Mouse (Mus musculus): ENCODE results near the gene Crat.

The Crat gene

GRCm38 (mm10) chr2:30379307-30379706 lies 36.3 kb downstream of the Crat start:
- CTCF ChIA-PET, result interaction anchor here in 1 of 4 experiments (1.2 kb wide), 1 partner anchor 15 kb away, joined by 4 read pairs; the partner anchor contains the start of gene Miga2
- POLR2A ChIA-PET, result interaction anchor here in 2 of 4 experiments (0.8 to 1.5 kb wide), 4 partner anchors 10 to 33 kb away, joined by 3 read pairs; no protein-coding TSS in a partner anchor

DNA sequence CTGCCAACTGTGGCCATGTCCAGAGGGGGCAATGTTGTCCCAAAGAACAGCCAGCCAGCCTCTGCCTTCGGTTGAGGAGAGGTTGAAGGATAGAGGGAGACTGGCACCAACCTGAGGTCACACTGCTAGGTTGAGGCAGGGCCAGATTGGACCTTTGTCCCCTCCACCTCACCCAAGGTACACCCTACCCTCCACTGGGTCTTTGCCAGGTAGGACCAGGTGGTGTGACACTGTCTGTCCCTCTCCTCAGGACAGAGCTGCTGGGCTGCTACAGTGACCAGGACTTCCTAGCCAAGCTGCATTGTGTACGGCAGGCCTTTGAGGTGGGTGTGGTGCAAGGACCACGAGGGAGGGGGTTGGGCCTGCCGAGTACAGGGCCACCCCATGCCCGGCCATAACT lies 37.9 kb downstream of the Crat start:
- POLR2A ChIA-PET, result interaction anchor here in 1 of 4 experiments (1.1 to 1.4 kb wide), 2 partner anchors 10 kb away, joined by 3 to 4 read pairs; no protein-coding TSS in a partner anchor
- CTCF ChIA-PET, result interaction anchor here in 1 of 4 experiments (1.5 kb wide), 1 partner anchor 58 kb away, joined by 5 read pairs; no protein-coding TSS in a partner anchor

DNA sequence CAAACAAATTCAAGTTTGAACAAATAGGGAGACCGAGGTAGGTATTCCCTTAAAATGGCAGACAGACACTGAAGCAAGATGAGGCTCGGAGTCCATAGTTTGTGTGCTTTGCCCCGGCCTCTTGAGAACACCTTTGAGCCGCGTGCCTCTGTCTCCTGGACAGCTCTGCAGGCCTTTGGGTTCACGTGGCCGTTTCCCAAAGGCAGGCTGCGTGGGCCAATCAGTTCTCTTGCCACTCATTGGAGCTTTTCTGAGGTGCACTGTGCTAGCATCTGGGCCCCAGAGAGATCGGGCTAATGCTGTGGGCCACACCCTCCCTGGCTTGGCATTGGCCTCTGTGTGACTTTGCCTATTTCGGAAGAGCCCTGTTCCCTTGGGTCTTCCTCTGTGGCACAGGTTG lies 39.7 kb downstream of the Crat start:
- ChIA-PET CTCF (interaction anchor here in 1 of 4 experiments (0.5 kb wide), 1 partner anchor 15 kb away, joined by 7 read pairs; no protein-coding TSS in a partner anchor), POLR2A (interaction anchor here in 3 of 4 experiments (0.7 to 2.9 kb wide), 8 partner anchors 8 to 40 kb away, joined by 3 to 17 read pairs (median 4); partner anchors contain the start of genes Crat (in 1 of the 3), Dolpp1 (in 1 of the 3), Miga2 (in 1 of the 3) and Ptpa (in 1 of the 3))

GRCm38 (mm10) chr2:30372726-30373125 lies 42.9 kb downstream of the Crat start:
- ChIA-PET POLR2A (interaction anchor here in 3 of 4 experiments (0.6 to 3.5 kb wide), 8 partner anchors 8 to 290 kb away, joined by 3 to 15 read pairs (median 3); partner anchors contain the start of genes Crat (in 1 of the 3), Dolpp1 (in 1 of the 3) and Miga2 (in 1 of the 3)), CTCF (no interaction called here)

DNA sequence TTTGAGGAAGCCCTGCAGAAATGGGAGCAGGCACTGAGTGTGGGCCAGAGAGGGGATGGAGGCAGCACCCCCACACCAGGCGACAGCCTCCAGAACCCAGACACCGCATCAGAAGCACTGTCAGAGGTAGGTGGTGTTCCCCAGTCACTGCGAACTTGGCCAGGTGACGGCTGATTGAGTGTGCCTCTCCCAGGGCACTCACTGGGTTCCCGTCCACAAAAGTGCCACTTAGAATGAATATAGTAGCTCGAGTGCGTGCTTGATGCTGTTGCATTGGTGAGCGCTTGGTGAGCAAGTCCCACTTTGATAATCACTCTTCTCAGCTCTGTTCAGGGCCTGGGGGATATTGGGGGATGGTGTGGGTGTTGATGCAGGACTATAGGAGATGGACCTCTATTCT lies 44.1 kb downstream of the Crat start:
- ChIA-PET POLR2A (interaction anchor here in 2 of 4 experiments (0.6 to 1.8 kb wide), 4 partner anchors 14 to 43 kb away, joined by 3 to 4 read pairs (median 4); partner anchors contain the start of gene Crat (in 1 of the 2)), CTCF (interaction anchor here in 1 of 4 experiments (0.7 kb wide), 1 partner anchor 15 kb away, joined by 5 read pairs; no protein-coding TSS in a partner anchor)

GRCm38 (mm10) chr2:30366203-30366602 lies 49.4 kb downstream of the Crat start:
- POLR2A ChIA-PET, result interaction anchor here in 1 of 4 experiments (1.4 to 1.7 kb wide), 2 partner anchors 11 to 24 kb away, joined by 4 to 6 read pairs; no protein-coding TSS in a partner anchor
- CTCF ChIA-PET, result interaction anchor here in 1 of 4 experiments (0.8 kb wide), 1 partner anchor 178 kb away, joined by 3 read pairs; no protein-coding TSS in a partner anchor

DNA sequence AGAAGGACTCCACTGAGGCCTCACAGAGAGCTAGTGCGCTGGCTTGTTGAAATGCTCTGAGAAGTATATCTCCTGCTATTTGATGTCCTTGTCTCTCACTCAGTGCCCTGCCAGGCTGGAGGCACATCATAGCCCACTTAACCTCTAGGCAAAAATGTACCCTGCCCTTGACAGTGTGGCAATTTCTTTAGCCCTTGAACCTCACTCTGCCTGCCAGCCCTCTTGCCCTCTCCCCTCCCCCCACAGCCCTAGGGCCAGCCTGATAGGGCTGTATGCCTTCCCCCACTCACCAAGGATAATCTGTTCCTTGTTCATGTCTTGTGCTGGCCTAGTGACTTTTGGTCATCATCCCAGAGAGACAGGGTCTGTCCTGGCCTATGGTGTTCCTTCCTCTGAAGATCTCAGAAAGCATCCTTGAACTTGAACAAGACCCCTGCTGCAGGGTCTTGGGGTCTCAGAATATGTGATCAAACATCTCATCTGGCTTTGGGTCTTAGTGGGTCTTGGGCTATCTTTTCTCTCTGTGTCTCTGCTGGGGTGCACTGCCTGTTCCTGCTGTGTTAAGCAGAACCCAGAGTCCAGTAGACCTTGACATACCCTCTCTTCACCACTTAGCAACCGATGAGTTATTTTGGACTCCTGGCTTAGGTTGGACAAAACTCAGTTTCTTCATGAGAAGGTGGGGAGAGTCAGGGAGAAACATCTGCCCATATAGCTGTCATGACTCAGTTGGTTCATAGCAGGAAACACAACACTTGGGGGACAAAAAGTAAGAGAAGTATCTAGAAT lies 50.1 kb downstream of the Crat start:
- POLR2A ChIA-PET, result interaction anchor here in 2 of 4 experiments (1.0 to 3.9 kb wide), 12 partner anchors 8 to 78 kb away, joined by 3 to 20 read pairs (median 12); partner anchors contain the start of gene Dolpp1 (in 2 of the 2)

DNA sequence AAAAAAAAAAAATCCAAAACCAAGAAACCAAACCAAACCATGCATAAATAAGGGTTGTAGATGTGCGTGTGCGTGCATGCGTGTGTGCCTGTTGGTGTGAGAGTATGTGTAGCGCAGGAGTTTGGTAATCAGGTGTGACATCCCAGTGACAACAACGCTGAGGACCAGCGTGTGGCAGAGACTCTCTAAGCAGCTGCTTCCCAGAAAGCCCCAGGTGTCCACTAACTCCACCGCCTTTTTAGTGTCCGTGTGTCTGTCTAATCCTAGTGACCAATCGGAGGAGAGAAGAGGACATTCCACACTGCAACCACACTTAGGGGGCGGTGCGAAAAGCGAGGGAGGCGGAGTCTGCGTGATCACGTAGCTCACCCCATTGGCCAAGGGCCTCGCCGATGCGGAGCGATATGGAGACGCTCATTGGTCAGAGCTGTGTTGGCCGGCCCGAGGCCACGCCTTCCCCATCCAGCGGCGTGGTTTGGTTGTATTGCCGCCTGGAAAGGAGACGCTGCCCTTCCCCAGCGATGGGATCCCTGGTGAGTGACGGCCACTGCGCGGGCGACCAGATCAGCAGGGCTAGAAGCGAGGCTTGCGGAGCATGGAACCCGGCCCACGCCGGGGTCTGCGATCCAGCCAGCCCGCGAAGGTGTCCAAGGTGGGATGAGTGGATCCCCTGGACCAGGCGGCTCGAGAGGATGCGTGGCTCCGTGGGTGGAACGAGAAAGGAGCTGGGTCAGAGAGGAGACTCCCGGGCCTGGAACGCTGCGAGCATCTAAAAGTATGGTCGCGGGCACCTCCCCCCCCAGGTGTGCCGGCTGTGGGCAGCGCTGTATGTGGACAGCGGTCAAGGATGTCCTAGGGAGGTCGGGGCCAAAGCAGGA lies 51.6 kb downstream of the Crat start, which contains the start of gene Miga2:
TSS of gene Miga2 (plus strand) at position 461 of the 878 bp plus-strand sequence.
- ChIA-PET POLR2A (interaction anchor here (0.5 to 3.9 kb wide), 85 partner anchors 8 to 621 kb away, joined by 3 to 21 read pairs (median 4); partner anchors contain the start of genes Crat (in 3 of the 4), Dolpp1 (in 3 of the 4), Ptpa (in 3 of the 4) and Endog (in 1 of the 4)), CTCF (interaction anchor here (0.5 to 1.8 kb wide), 29 partner anchors 10 to 565 kb away, joined by 3 to 11 read pairs (median 4); partner anchors contain the start of genes Crat (in 1 of the 4), Dolpp1 (in 1 of the 4), Ier5l (in 1 of the 4) and Ptges (in 1 of the 4))

More for the DNA sequence above, 50.1 kb downstream of the Crat start:
- CTCF ChIA-PET, result interaction anchor here in 1 of 4 experiments (1.8 kb wide), 1 partner anchor 76 kb away, joined by 5 read pairs; no protein-coding TSS in a partner anchor

- CTCF ChIA-PET, result interaction anchor here in 3 of 4 experiments (0.6 to 1.4 kb wide), 7 partner anchors 19 to 937 kb away, joined by 3 to 6 read pairs (median 4); partner anchors contain the start of gene Spout1 (in 1 of the 3)
- POLR2A ChIA-PET, result interaction anchor here in 2 of 4 experiments (0.7 to 3.9 kb wide), 18 partner anchors 8 to 295 kb away, joined by 3 to 21 read pairs (median 4); partner anchors contain the start of genes Dolpp1 (in 2 of the 2), Crat (in 1 of the 2), Endog (in 1 of the 2) and Kyat1 (in 1 of the 2)
Observed at GRCm38 (mm10) chr2:30362865-30363264, 52.7 kb downstream of the Crat start.

DNA sequence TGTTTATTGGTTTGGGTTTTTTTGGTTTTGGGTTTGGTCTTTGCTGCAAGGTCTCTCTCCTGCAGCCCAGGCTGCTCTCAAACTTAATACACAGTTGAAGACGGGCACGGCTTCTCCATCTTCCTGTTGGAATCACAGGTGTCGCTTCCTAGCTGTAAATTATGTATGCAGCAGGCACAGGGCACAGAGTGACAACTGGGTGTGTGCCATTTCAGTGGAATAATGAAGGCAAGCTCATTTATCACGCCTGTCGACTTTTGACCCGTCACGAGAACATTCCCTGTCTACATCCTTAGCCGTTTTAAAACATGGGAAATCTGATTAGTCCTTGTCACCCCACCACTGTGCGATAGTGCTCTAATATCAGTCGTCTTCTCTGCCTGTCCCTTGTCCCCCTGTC lies 55.0 kb downstream of the Crat start:
- ChIA-PET CTCF (interaction anchor here in 1 of 4 experiments (0.7 to 1.2 kb wide), 2 partner anchors 62 to 708 kb away, joined by 4 to 5 read pairs; no protein-coding TSS in a partner anchor), POLR2A (interaction anchor here in 3 of 4 experiments (0.6 to 1.6 kb wide), 8 partner anchors 10 to 300 kb away, joined by 3 to 5 read pairs (median 4); partner anchors contain the start of gene Endog (in 2 of the 3))

- ChIA-PET CTCF (interaction anchor here in 2 of 4 experiments (0.6 to 1.0 kb wide), 2 partner anchors 22 to 562 kb away, joined by 3 to 4 read pairs; no protein-coding TSS in a partner anchor), POLR2A (interaction anchor here in 2 of 4 experiments (0.6 to 4.8 kb wide), 9 partner anchors 12 to 327 kb away, joined by 3 to 30 read pairs (median 3); partner anchors contain the start of genes Dolpp1 (in 1 of the 2), Endog (in 1 of the 2) and Ier5l (in 1 of the 2))
Observed at GRCm38 (mm10) chr2:30358533-30359531, 56.8 kb downstream of the Crat start, which contains the start of gene Sh3glb2. Gene Sh3glb2 (minus strand): TSS chr2:30359337.

DNA sequence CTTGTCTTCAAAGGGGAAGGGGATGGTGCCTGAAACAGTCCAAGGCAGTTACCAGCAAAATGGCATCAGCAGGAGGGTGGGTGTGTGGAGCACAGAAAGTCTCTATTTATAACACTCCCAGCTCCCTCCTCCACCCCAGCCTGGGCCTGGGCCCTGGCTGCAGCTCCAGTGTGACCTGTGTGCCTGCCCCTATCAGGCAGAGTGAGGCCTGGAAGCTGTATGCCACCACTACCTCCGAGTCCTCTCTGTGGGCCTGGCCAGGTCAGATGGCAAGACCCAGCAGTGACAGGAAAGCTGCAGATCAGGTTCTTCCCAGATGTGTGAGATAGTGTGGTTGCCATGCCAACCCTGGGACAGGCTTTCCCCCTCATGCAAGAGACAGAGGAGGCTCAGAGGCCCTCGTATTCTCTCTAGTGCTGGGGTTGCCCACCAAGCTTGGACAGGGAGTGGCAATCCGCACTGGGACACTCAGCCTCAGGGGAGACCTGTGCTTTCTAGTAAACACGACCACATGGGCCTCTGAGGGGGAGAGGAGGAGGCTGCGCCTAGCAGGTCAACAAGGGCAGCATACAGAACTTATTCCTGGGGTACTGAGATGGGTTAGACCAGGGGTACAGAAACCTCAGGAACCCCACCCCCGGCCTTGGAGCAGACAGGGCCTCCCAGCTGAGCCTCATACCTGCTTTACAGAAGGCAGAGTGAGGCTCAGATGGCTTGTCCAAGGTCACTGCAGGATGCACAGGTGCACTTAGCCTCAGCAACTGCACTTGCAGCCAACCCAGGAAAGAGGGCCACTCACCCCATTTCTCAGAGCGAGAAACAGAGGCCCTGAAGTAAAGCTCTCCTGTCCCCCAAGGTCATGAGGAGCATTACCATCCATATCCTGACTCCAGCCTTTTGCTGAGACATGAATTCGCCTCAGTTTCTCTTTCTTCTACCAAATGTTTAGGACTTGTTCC lies 57.8 kb downstream of the Crat start:
- ChIA-PET CTCF (interaction anchor here in 1 of 4 experiments (0.5 kb wide), 1 partner anchor 1524 kb away, joined by 3 read pairs; no protein-coding TSS in a partner anchor), POLR2A (interaction anchor here in 3 of 4 experiments (0.5 to 4.8 kb wide), 11 partner anchors 11 to 326 kb away, joined by 3 to 30 read pairs (median 3); partner anchors contain the start of genes Dolpp1 (in 1 of the 3), Endog (in 1 of the 3) and Kyat1 (in 1 of the 3))

DNA sequence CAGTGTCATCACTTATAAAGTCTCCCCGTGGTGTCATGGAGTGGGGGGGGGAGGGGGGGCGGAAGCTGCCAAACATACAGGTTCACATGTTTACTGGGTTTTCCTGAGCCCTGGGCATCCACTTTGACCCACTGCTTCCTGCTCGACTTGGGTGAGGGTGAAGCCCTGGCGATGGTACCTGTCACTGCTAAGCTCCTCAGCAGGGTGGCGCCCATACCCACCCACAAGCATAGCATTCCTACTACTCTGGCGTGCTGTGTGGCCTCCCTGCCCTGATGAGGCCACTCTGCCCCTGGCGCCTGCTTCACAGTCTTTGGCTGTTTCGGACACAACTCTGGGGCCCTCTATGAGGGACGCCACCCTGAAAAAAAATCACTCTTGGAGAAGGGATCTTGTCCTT lies 58.7 kb downstream of the Crat start:
- ChIA-PET POLR2A (interaction anchor here (0.5 to 4.8 kb wide), 14 partner anchors 8 to 294 kb away, joined by 3 to 30 read pairs (median 5); partner anchors contain the start of gene Endog (in 1 of the 4)), CTCF (no interaction called here)

- ChIA-PET CTCF (no interaction called here), POLR2A (interaction anchor here (0.6 to 4.8 kb wide), 16 partner anchors 8 to 294 kb away, joined by 3 to 30 read pairs (median 4); partner anchors contain the start of genes Endog (in 1 of the 4) and Miga2 (in 1 of the 4))
Observed at GRCm38 (mm10) chr2:30356266-30356665, 59.3 kb downstream of the Crat start.

Measured in embryonic stem cell, embryonic (primary cell).